Mouse (Mus musculus): Measurements from ENCODE around the gene Hist1h1c. TPM values are rescaled to one million over a fixed set of nuclear protein-coding genes. Genes with fewer than 3 reads are reported as not detected.
"Not testable (repeated sequence)": the region's sequence is repeated elsewhere in the genome, so short reads cannot be mapped to it uniquely, and the experiment has no call there.

Hist1h1c gene
- total and polyA plus RNA-seq, 3 experiments: 10.5 to 623 (median 514) TPM

DNA sequence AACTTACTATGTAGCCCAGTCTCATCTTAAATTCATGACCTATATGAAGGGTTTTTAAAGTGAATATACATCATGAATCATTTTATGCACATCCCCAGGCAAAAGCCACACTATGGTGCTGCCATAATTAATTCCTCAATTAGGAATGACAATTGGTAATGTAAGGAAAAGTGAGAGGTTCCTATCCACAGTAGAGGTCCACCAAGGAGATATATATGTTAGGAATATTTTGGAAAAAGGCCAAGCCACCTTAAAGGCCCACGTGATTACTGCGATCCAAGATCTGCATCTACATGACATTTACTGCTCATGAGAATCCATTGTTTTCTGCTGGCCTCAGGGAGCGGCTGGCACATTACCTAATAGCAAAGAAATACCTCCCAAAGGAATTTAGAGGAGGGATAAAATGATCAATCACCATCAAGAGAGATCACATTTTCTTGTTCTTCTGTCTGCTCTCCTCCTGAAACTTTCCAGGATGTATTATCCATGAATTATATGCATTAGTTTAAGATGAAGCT is 20.7 kb downstream of the Hist1h1c start:
- H3K9me3 ChIP-seq (replicated peaks): no peaks in the 10 kb centered on the region
- no peak overlapping the region for H3K4me3 ChIP-seq (ENCODE audit: low read depth, low read length)
- TF ChIP-seq CTCF (IDR thresholded peaks at IDR 0.05; ENCODE audit: low read depth, low read length): no peak
- no peak for TF ChIP-seq GATA2 (IDR thresholded peaks at IDR 0.05; ENCODE audit: borderline replicate concordance, low read depth, low read length)
- no peak for TF ChIP-seq POLR2AphosphoS5 (IDR thresholded peaks at IDR 0.05; ENCODE audit: insufficient replicate concordance, low read depth, low read length)
- no peak for TF ChIP-seq GATA1 (IDR thresholded peaks at IDR 0.05; ENCODE audit: borderline replicate concordance, low read length)
- no peak for TF ChIP-seq TAL1 (conservative IDR thresholded peaks at IDR 0.05; ENCODE audit: low read depth, low read length)
- no peaks in the 10 kb centered on the region for H3K27me3 ChIP-seq (ENCODE audit: insufficient read depth, low read length)
- DNase-seq (ENCODE audit: low spot score) (no peak), ATAC-seq (ENCODE audit: extremely low read depth, insufficient number of reproducible peaks, low FRiP score, poor library complexity, severe bottlenecking) (no peak)
- peaks cover 46% of the 10 kb centered on the region for H3K4me1 ChIP-seq (ENCODE audit: insufficient read depth, low read depth, low read length)
- H3K36me3 ChIP-seq (replicated peaks): no peaks in the 10 kb centered on the region

DNA sequence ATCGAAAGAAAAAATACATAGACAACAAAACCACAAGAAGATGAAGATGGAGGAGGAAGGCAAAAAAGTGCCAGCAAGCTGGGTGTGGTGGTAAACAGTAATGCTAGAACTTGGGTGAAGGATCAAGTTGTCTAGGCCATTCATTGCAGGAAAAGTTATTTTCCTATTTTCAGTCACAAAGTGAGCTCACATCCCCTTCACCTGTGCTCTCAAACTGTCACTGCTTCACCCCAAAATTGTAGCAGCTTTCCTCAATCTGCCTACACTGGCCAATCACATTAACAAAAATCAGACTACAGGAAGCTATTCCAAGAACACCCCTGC is 21.3 kb downstream of the Hist1h1c start:
- TF ChIP-seq POLR2AphosphoS5 (IDR thresholded peaks at IDR 0.05; ENCODE audit: insufficient replicate concordance, low read depth, low read length) (no peak), CTCF (IDR thresholded peaks at IDR 0.05; ENCODE audit: low read depth, low read length) (no peak), TAL1 (conservative IDR thresholded peaks at IDR 0.05; ENCODE audit: low read depth, low read length) (no peak), GATA1 (IDR thresholded peaks at IDR 0.05; ENCODE audit: borderline replicate concordance, low read length) (no peak), GATA2 (IDR thresholded peaks at IDR 0.05; ENCODE audit: borderline replicate concordance, low read depth, low read length) (no peak)
- Histone ChIP-seq H3K36me3 (replicated peaks) (no peaks in the 10 kb centered on the region), H3K4me1 (ENCODE audit: insufficient read depth, low read depth, low read length) (peaks cover 51% of the 10 kb centered on the region), H3K27me3 (ENCODE audit: insufficient read depth, low read length) (no peaks in the 10 kb centered on the region), H3K4me3 (ENCODE audit: low read depth, low read length) (peak overlapping the region; percentile 68; the same call in 1 of the 2 replicates), H3K9me3 (replicated peaks) (no peaks in the 10 kb centered on the region)
- ATAC-seq (ENCODE audit: extremely low read depth, insufficient number of reproducible peaks, low FRiP score, poor library complexity, severe bottlenecking): 0 out of 2 replicates have a peak, but pooled peaks have one; percentile 6
- DNase-seq (ENCODE audit: low spot score): no peak

DNA sequence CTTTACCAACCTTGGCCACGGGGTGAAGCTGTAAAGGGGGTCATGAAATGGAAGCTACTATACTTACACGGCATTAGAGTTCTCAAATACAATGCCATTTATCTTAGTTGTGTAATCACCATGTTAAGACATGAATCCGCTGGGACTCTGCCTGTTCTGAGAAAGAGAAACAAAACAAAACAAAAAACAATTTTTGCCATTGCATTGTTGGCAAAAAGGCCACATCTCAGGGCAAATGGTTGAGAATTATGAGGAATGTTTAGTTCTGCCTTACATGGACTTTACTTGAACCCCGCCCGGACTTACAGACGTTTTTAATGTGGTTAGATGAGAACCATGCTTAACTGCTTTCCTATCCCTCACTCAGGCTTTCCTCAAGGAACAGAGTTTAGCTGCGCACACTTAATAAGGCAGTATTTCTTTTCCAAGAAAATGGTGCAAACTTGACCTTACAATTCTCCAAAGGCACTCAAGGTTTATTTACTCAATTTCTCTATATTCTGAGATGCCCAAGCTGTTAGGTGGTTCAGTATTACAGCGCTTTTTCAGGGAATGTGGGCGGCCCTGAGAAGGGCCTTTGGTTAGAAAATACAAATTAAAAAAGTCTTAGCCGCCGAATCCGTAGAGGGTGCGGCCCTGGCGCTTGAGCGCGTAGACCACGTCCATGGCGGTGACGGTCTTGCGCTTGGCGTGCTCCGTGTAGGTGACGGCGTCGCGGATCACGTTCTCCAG is 21.8 kb downstream of the Hist1h1c start:
- TF ChIP-seq POLR2AphosphoS5 (IDR thresholded peaks at IDR 0.05; ENCODE audit: insufficient replicate concordance, low read depth, low read length) (peak; percentile 98; the same call in 1 of the 2 replicates), TAL1 (conservative IDR thresholded peaks at IDR 0.05; ENCODE audit: low read depth, low read length) (no peak)
- DNase-seq (ENCODE audit: low spot score) (peak; percentile 41), ATAC-seq (ENCODE audit: extremely low read depth, insufficient number of reproducible peaks, low FRiP score, poor library complexity, severe bottlenecking) (no peak)
- H3K4me3 ChIP-seq (ENCODE audit: low read depth, low read length): peak overlapping the region; percentile 68
- H3K27me3 ChIP-seq (ENCODE audit: insufficient read depth, low read length): no peaks in the 10 kb centered on the region
- no peaks in the 10 kb centered on the region for H3K36me3 ChIP-seq (replicated peaks)
- H3K9me3 ChIP-seq (replicated peaks): no peaks in the 10 kb centered on the region
- peaks cover 50% of the 10 kb centered on the region for H3K4me1 ChIP-seq (ENCODE audit: insufficient read depth, low read depth, low read length)

DNA sequence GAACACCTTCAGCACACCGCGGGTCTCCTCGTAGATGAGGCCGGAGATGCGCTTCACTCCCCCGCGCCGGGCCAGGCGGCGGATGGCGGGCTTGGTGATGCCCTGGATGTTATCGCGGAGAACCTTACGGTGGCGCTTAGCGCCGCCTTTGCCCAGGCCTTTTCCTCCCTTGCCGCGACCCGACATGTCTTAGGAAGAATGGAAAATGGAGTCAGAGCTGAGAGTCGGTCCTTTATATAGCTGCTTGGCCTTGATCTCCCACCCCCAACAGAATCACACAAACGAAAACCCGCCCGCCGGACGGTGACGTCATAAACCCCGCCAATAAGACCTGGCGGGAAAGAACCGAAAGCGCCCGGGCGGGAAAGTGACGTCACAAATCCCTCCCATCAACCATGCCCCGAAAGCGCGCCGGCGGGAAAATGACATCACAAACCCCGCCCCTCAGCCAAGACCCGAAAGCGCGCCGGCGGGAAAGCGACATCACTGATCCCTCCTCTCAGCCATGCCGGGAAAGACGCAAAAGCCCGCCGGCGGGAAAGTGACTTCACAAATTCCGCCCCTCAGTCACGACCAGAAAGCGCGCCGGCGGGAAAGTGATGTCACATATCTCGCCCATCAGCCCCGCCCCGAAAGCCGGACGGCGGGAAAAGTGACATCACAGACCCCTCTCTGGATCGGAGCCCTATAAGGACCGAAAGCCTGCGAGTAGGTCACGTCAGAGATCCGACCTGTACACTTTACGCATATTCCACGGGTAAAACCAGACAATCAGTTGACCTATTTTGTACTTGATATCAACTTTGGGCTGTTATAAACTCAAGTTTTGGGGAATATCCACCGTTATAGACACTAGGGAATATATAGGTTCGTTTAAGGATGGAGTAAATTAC is 22.6 kb downstream of the Hist1h1c start, which contains the start of gene Hist1h4a:
Gene Hist1h4a (minus strand): TSS at position 259 of the 893 bp plus-strand sequence.
- DNase-seq (ENCODE audit: low spot score) (peak; percentile 74), ATAC-seq (ENCODE audit: extremely low read depth, insufficient number of reproducible peaks, low FRiP score, poor library complexity, severe bottlenecking) (peak; percentile 45)
- H3K27me3 ChIP-seq (ENCODE audit: insufficient read depth, low read length): no peaks in the 10 kb centered on the region
- TF ChIP-seq POLR2AphosphoS5 (IDR thresholded peaks at IDR 0.05; ENCODE audit: insufficient replicate concordance, low read depth, low read length) (peak; percentile 90; the same call in 1 of the 2 replicates), TAL1 (conservative IDR thresholded peaks at IDR 0.05; ENCODE audit: low read depth, low read length) (no peak)
- no peaks in the 10 kb centered on the region for H3K9me3 ChIP-seq (replicated peaks)
- H3K4me1 ChIP-seq (ENCODE audit: insufficient read depth, low read depth, low read length): peaks cover 47% of the 10 kb centered on the region
- no peaks in the 10 kb centered on the region for H3K36me3 ChIP-seq (replicated peaks)
- peak within 1 kb of the TSS; percentile 68 for H3K4me3 ChIP-seq (ENCODE audit: low read depth, low read length)

DNA sequence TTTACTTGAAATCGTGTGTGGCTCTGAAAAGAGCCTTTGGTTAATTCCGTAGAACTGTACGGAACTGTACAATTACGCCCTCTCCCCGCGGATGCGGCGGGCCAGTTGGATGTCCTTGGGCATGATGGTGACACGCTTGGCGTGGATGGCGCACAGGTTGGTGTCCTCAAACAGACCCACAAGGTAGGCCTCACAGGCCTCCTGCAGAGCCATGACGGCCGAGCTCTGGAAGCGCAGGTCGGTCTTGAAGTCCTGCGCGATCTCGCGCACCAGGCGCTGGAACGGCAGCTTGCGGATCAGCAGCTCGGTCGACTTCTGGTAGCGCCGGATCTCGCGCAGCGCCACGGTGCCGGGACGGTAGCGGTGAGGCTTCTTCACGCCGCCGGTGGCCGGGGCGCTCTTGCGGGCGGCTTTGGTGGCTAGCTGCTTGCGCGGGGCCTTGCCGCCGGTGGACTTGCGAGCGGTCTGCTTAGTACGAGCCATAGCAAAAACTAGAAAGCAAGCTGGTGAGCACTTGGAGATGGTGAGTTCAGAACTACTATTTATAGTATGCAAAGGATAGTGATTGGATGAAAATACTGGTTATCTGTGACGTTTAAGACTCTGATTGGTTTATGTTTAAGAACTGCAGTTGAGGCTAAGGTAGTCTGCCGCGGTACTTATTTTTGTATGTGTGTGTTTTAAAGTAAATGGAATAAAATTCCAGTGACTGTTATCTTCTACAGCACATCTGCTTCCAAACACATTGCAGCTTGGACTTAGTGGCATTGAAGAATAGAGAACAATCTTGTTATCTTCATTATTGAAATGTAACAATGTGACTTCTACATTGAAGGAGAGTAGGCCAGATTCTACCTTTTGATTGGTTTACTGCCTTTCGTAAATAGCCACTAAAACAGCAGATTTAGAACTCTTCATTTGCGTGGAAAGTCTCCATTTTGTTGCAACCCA is 23.5 kb downstream of the Hist1h1c start, which contains the start of gene Hist1h3a:
Gene Hist1h3a (minus strand): TSS at position 516 of the 951 bp plus-strand sequence.
- not testable (repeated sequence) for H3K27me3 ChIP-seq (ENCODE audit: insufficient read depth, low read length); H3K36me3 ChIP-seq (replicated peaks); H3K9me3 ChIP-seq (replicated peaks)
- ATAC-seq (ENCODE audit: extremely low read depth, insufficient number of reproducible peaks, low FRiP score, poor library complexity, severe bottlenecking) (peak; percentile 36; the same call in 1 of the 2 replicates), DNase-seq (ENCODE audit: low spot score) (peak; percentile 57)
- Histone ChIP-seq H3K4me1 (ENCODE audit: insufficient read depth, low read depth, low read length) (peaks cover 54% of the 10 kb centered on the region), H3K4me3 (ENCODE audit: low read depth, low read length) (peak within 1 kb of the TSS; percentile 68)
- TF ChIP-seq TAL1 (conservative IDR thresholded peaks at IDR 0.05; ENCODE audit: low read depth, low read length): 0 out of 2 replicates have a peak, but pooled peaks have one; percentile 13
- TF ChIP-seq POLR2AphosphoS5 (IDR thresholded peaks at IDR 0.05; ENCODE audit: insufficient replicate concordance, low read depth, low read length): peak; percentile 95

Data from G1E (cell line).